Mouse (Mus musculus): Measurements from ENCODE around the gene Dlg5. TPM values are rescaled to one million over a fixed set of nuclear protein-coding genes. Genes with fewer than 3 reads are reported as not detected.

The Dlg5 gene
- polyA plus RNA-seq, 1 experiment from 2014 or later = 2.0 TPM

- DNase-seq (ENCODE audit: low spot score) = no peak
These were observed 113.6 kb downstream of the Dlg5 start for GRCm38 (mm10) chr14:24132092-24132491.

- no peak for DNase-seq (ENCODE audit: low spot score)
These were observed 120.7 kb downstream of the Dlg5 start for GRCm38 (mm10) chr14:24125069-24125468.

DNA sequence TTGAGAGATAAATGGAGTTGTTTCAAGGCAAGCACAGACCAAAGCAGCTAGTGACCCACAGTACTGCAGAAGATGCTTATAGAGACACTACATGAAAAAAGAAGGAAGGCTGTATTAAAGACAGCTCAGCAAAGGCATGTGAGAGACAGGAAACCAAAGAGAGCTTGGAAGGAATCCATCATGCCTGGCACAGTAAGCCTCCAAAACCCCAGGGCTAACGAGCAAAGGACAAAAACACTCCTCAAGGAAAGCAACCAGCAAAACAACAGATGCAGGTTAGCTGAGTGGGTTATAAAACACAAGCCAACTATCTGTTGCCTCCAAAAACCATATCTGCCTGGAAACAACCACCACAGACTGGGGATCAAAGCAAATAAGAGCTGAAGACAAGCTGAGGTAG, 121.5 kb downstream of the Dlg5 start:
- no peak for DNase-seq (ENCODE audit: low spot score)

- DNase-seq (ENCODE audit: low spot score) = no peak
These were observed 139.0 kb downstream of the Dlg5 start for GRCm38 (mm10) chr14:24106734-24107133.

- no peak for DNase-seq (ENCODE audit: low spot score)
These were observed 146.9 kb downstream of the Dlg5 start for GRCm38 (mm10) chr14:24098828-24099227.

- no peak for DNase-seq (ENCODE audit: low spot score)
These were observed 151.1 kb downstream of the Dlg5 start for GRCm38 (mm10) chr14:24094656-24095055.

- DNase-seq (ENCODE audit: low spot score) = no peak
These were observed 152.5 kb downstream of the Dlg5 start for GRCm38 (mm10) chr14:24093221-24093620.

- no peak for DNase-seq (ENCODE audit: low spot score)
These were observed 153.3 kb downstream of the Dlg5 start for GRCm38 (mm10) chr14:24092391-24092790.

GRCm38 (mm10) chr14:24090790-24091189, 154.9 kb downstream of the Dlg5 start:
- DNase-seq (ENCODE audit: low spot score) = no peak

- DNase-seq (ENCODE audit: low spot score) = no peak
These were observed 156.5 kb downstream of the Dlg5 start for GRCm38 (mm10) chr14:24089181-24089580.

GRCm38 (mm10) chr14:24087430-24087829, 158.3 kb downstream of the Dlg5 start:
- DNase-seq (ENCODE audit: low spot score) = no peak

DNA sequence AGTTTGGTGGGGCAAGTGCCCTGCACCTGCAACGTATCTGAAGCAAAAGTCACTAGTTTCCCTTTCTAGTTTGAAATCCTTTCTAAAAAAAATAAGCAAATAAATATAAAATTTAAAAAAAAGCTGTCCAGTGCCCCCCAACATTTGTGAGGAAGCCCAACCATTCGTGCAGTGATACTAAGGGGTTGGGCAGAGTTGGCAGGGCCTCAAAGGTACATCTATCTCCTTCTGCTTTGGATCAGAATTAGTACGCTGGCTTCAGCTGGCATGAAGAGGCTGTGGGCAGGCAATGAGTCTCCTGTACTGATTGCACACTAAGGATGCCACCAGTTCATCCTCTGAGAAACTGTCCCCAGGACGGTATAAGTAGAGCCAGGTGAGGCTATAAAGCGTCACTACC, 159.2 kb downstream of the Dlg5 start:
- DNase-seq (ENCODE audit: low spot score) = no peak

Small RNA genes within 50 kb of the gene (microRNA-seq; reads per million reads assigned to microRNA genes)
- gene Mir7210 (ENCODE audit: borderline number of aligned reads) = not detected

Other genes with a start within 250 kb of the Dlg5 start
- 2.4 TPM in 2 replicates for gene Kcnma1, start 231.4 kb downstream of the Dlg5 start, polyA plus RNA-seq (2015; fragmentation: Nextera tagmentation; extraction: Ambion mirVana)
- 0.18 TPM in 1 of 2 replicates, not detected in the other for gene E330034G19Rik, start 47.3 kb upstream of the Dlg5 start, polyA plus RNA-seq (2015; fragmentation: Nextera tagmentation; extraction: Ambion mirVana)
- gene Polr3a, start 241.1 kb upstream of the Dlg5 start, polyA plus RNA-seq (2015; fragmentation: Nextera tagmentation; extraction: Ambion mirVana) = 14.7 and 18.5 TPM in 2 replicates
- 1,698 TPM in 2 replicates for gene Rps24, start 241.2 kb upstream of the Dlg5 start, polyA plus RNA-seq (2015; fragmentation: Nextera tagmentation; extraction: Ambion mirVana)

All from thymus, postnatal 0 days (tissue).